In the genomic region with DNA sequence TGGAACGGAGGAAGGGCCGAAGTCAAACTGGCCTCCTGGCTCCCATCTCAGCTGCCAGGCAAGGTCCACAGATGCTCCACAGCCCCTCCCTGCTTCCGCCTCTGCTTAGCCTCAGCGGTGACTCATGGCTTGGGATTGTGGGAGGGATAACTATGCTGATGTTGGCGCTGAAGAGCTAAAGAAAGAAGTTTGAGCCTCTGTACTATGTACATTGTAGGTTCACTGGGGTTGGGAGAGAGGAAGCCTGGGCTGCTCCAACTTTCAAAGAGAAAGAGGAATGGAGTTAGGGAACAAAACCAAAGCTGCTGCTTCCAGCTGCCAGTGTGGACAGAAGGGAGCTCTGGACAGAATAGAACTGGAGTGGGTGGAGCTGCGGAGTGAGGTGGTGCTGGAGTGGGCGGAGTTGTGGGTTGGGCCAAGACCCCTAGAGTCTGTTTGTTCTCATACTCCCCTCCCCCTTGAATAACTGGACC, we compare ENCODE assay signal across 7 mouse cellular contexts. TPM values are rescaled to one million over a fixed set of nuclear protein-coding genes. Genes with fewer than 3 reads are reported as not detected.
DNase-seq lines count a peak whose midpoint lies in the region; ATAC-seq and TF ChIP-seq lines count a peak whose summit lies in the region.

No protein-coding gene starts in this region.

- DNase-seq in Patski (ENCODE audit: low read depth, low spot score), result no peak
- DNase-seq in adrenal gland, postnatal 25 days, result peak; percentile 58
- peak; percentile 14 to 35 for DNase-seq in heart, adult 9 months (ENCODE audit: low spot score in 2 of 2)
- DNase-seq in kidney, postnatal 14 days, result peak; percentile 28
- no peak for DNase-seq in gastrocnemius, postnatal 36 days

- WGBS in midbrain, embryonic 12.5 days, result 34% methylated on average over 7 of the region's 7 CpGs

- intact Hi-C loops in gastrocnemius, postnatal 36 days (cut with DNase I), result no loop called here

- peaks cover 17% of the 10 kb centered on the region for H3K4me1 ChIP-seq in midbrain, embryonic 12.5 days

- H3K27ac ChIP-seq in midbrain, embryonic 12.5 days (replicated peaks), result no peak overlapping the region

- H3K9me3 ChIP-seq in midbrain, embryonic 12.5 days, result no peaks in the 10 kb centered on the region

- CTCF ChIA-PET in Patski (lab: Charles Lee), result no interaction called here

- no peak for TF ChIP-seq CTCF in Patski (IDR thresholded peaks at IDR 0.05)

- no peaks in the 10 kb centered on the region for H3K36me3 ChIP-seq in midbrain, embryonic 12.5 days

- no peaks in the 10 kb centered on the region for H3K27me3 ChIP-seq in Patski
- no peaks in the 10 kb centered on the region for H3K27me3 ChIP-seq in midbrain, embryonic 12.5 days

- POLR2A ChIA-PET in Patski (lab: Charles Lee), result no interaction called here

- in situ Hi-C loops in Patski (cut with MboI; ENCODE audit: low pct_unique_long_range_greater_than_20kb), result no loop called here

- no peak overlapping the region for H3K4me3 ChIP-seq in midbrain, embryonic 12.5 days

- H3K4me2 ChIP-seq in midbrain, embryonic 12.5 days (replicated peaks), result no peak overlapping the region

- no peak overlapping the region for H3K9ac ChIP-seq in midbrain, embryonic 12.5 days (replicated peaks)

- ATAC-seq in Patski, result peak; percentile 95
- ATAC-seq in midbrain, embryonic 12.5 days (ENCODE audit: low FRiP score, low read depth), result peak; percentile 84
- no peak for ATAC-seq in inflammation-experienced regulatory T-cells, adult 6 months

RNA-seq across cellular contexts. Expression of a gene that starts 7.7 kb away (rescaled TPM):
- polyA plus RNA-seq in Patski (2021), result 0.23 TPM
- total RNA-seq in adrenal gland, postnatal 25 days (2021), result 0.21 and 0.57 TPM in 2 replicates
- 1.3 and 1.4 TPM in 2 replicates for polyA plus RNA-seq in midbrain, embryonic 12.5 days (2016; fragmentation: Nextera tagmentation; extraction: Ambion mirVana)
- 1 to 10 TPM in 2 of 3 experiments, not detected in 1; 2.6 to 3.7 TPM for polyA plus RNA-seq in inflammation-experienced regulatory T-cells, adult 6 months (2017; shearing (Covaris generic))
- total RNA-seq in gastrocnemius, postnatal 36 days (2021), result 1 to 10 TPM; 2.2 to 2.9 TPM

Comparison
In these comparisons a context has a peak if more than half of its experiments do, and no peak if none do; other contexts are left out.
1. DNase-seq: peak in adrenal gland, postnatal 25 days (single experiment), heart, adult 9 months (2 of 2) and kidney, postnatal 14 days (single experiment); none in Patski (single experiment) and gastrocnemius, postnatal 36 days (0 of 2).